Mouse (Mus musculus) kidney, adult 2 months (tissue): ENCODE measurements around the gene Zglp1.

Source experiments
- CTCF ChIP-seq: fragments of 200-500 bp; conservative IDR thresholded peaks from 2 replicates; pipeline ENCODE4 v1.5.1; 2011; ENCODE audit warnings: low read depth, mild to moderate bottlenecking, control low read depth, low read length, moderate library complexity, mixed read lengths; ENCODE audit not compliant: insufficient read depth, insufficient read length
- POLR2A ChIP-seq: fragments of 200-500 bp; IDR thresholded peaks from one replicate; pipeline ENCODE4 v1.6.1; 2011; ENCODE audit warnings: low read depth, low read length, control low read depth

DNA sequence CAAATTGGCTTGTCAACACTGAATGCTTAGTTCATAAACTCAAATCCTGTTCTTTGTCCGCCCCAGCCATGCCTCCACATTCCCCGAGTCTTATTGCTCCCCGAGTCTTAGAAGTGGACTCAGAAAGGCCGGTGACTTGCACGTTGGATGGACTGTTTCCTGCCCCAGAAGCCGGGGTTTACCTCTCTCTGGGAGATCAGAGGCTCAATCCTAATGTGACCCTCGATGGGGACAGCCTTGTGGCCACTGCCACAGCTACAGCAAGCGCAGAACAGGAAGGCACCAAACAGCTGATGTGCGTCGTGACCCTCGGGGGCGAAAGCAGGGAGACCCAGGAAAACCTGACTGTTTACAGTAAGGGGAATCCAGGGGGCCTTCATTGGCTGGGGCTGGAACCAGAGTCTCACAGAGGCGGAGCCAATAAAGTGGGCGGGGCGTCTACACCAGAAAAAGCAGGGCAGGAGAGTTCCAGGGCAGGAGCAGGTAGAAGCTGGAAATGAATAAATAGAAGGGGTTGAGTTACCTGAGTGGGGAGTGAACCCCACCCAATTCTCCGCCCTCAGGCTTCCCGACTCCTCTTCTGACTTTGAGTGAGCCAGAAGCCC is 32.3 kb downstream of the Zglp1 start:
- TF ChIP-seq CTCF (no peak), POLR2A (no peak)
